Mouse (Mus musculus): ENCODE measurements around the gene Pisd.
"Not testable (repeated sequence)": the region's sequence is repeated elsewhere in the genome, so short reads cannot be mapped to it uniquely, and the experiment has no call there.

The Pisd gene

GRCm38 (mm10) chr5:32745705-32746655 is 39.5 kb downstream of the Pisd start:
- peak; percentile 48 for DNase-seq (ENCODE audit: extremely low spot score, low spot score)

- DNase-seq (ENCODE audit: extremely low spot score, low spot score): no peak
These were observed 43.3 kb downstream of the Pisd start for GRCm38 (mm10) chr5:32742149-32742548.

- DNase-seq (ENCODE audit: extremely low spot score, low spot score): not testable (repeated sequence)
These were observed 44.1 kb downstream of the Pisd start for GRCm38 (mm10) chr5:32741377-32741776.

GRCm38 (mm10) chr5:32740850-32741249 is 44.6 kb downstream of the Pisd start:
- not testable (repeated sequence) for DNase-seq (ENCODE audit: extremely low spot score, low spot score)

GRCm38 (mm10) chr5:32740138-32740537 is 45.3 kb downstream of the Pisd start:
- no peak for DNase-seq (ENCODE audit: extremely low spot score, low spot score)

- not testable (repeated sequence) for DNase-seq (ENCODE audit: extremely low spot score, low spot score)
These were observed 48.7 kb downstream of the Pisd start for GRCm38 (mm10) chr5:32736770-32737169.

GRCm38 (mm10) chr5:32735779-32736178 is 49.7 kb downstream of the Pisd start:
- DNase-seq (ENCODE audit: extremely low spot score, low spot score): no peak

- DNase-seq (ENCODE audit: extremely low spot score, low spot score): not testable (repeated sequence)
These were observed 51.6 kb downstream of the Pisd start for GRCm38 (mm10) chr5:32733892-32734291.

- no peak for DNase-seq (ENCODE audit: extremely low spot score, low spot score)
These were observed 56.6 kb downstream of the Pisd start for GRCm38 (mm10) chr5:32728851-32729250.

- no peak for DNase-seq (ENCODE audit: extremely low spot score, low spot score)
These were observed 57.1 kb downstream of the Pisd start for GRCm38 (mm10) chr5:32728300-32728699.

- not testable (repeated sequence) for DNase-seq (ENCODE audit: extremely low spot score, low spot score)
These were observed 60.0 kb downstream of the Pisd start for GRCm38 (mm10) chr5:32725397-32725796.

- no peak for DNase-seq (ENCODE audit: extremely low spot score, low spot score)
These were observed 61.5 kb downstream of the Pisd start for GRCm38 (mm10) chr5:32723981-32724380.

- not testable (repeated sequence) for DNase-seq (ENCODE audit: extremely low spot score, low spot score)
These were observed 62.7 kb downstream of the Pisd start for GRCm38 (mm10) chr5:32722711-32723110.

GRCm38 (mm10) chr5:32722263-32722662 is 63.2 kb downstream of the Pisd start:
- DNase-seq (ENCODE audit: extremely low spot score, low spot score): no peak

GRCm38 (mm10) chr5:32721316-32721715 is 64.1 kb downstream of the Pisd start:
- DNase-seq (ENCODE audit: extremely low spot score, low spot score): no peak

GRCm38 (mm10) chr5:32720416-32720815 is 65.0 kb downstream of the Pisd start:
- no peak for DNase-seq (ENCODE audit: extremely low spot score, low spot score)

- no peak for DNase-seq (ENCODE audit: extremely low spot score, low spot score)
These were observed 66.5 kb downstream of the Pisd start for GRCm38 (mm10) chr5:32718916-32719315.

GRCm38 (mm10) chr5:32717726-32718125 is 67.7 kb downstream of the Pisd start:
- DNase-seq (ENCODE audit: extremely low spot score, low spot score): no peak

- peak; percentile 93 for DNase-seq (ENCODE audit: extremely low spot score, low spot score)
These were observed 71.6 kb downstream of the Pisd start for GRCm38 (mm10) chr5:32713703-32714467.

GRCm38 (mm10) chr5:32713042-32713702 is 72.3 kb downstream of the Pisd start:
- DNase-seq (ENCODE audit: extremely low spot score, low spot score): peak; percentile 15

GRCm38 (mm10) chr5:32712221-32713041 is 73.0 kb downstream of the Pisd start:
- DNase-seq (ENCODE audit: extremely low spot score, low spot score): peak; percentile 12

All from neural tube, embryonic 10.5 days (tissue).